Mouse (Mus musculus): ENCODE data around the gene Morf4l1. TPM values are rescaled to one million over a fixed set of nuclear protein-coding genes. Genes with fewer than 3 reads are reported as not detected.
"Not testable (repeated sequence)": the region's sequence is repeated elsewhere in the genome, so short reads cannot be mapped to it uniquely, and the experiment has no call there.

Morf4l1 gene
- polyA plus RNA-seq, 1 experiment from 2014 or later = 475 TPM

GRCm38 (mm10) chr9:90106915-90107314 is 7.7 kb downstream of the Morf4l1 start:
- Histone ChIP-seq H3K36me3 (peaks cover 69% of the 10 kb centered on the region), H3K27ac (no peak overlapping the region), H3K4me3 (no peak overlapping the region), H3K9me3 (no peaks in the 10 kb centered on the region), H3K4me1 (0 out of 2 replicates have a peak, but pooled peaks cover 3% of the 10 kb centered on the region), H3K27me3 (ENCODE audit: insufficient read depth, poor library complexity, severe bottlenecking) (no peaks in the 10 kb centered on the region)
- WGBS = 93% methylated on average over 1 of the region's 1 CpGs
- DNase-seq (ENCODE audit: low spot score) = no peak

- H3K4me1 ChIP-seq = no peaks in the 10 kb centered on the region
- DNase-seq (ENCODE audit: low spot score) = no peak
- no peak overlapping the region for H3K27ac ChIP-seq
- H3K9me3 ChIP-seq = no peaks in the 10 kb centered on the region
- H3K36me3 ChIP-seq = peaks cover 84% of the 10 kb centered on the region
- 97% methylated on average over 1 of the region's 1 CpGs for WGBS
- no peaks in the 10 kb centered on the region for H3K27me3 ChIP-seq (ENCODE audit: insufficient read depth, poor library complexity, severe bottlenecking)
- no peak overlapping the region for H3K4me3 ChIP-seq
Observed at GRCm38 (mm10) chr9:90105462-90105861, 9.1 kb downstream of the Morf4l1 start.

GRCm38 (mm10) chr9:90100760-90101159 is 13.8 kb downstream of the Morf4l1 start:
- H3K4me1 ChIP-seq = no peaks in the 10 kb centered on the region
- 73% methylated on average over 2 of the region's 2 CpGs for WGBS
- H3K27me3 ChIP-seq (ENCODE audit: insufficient read depth, poor library complexity, severe bottlenecking) = no peaks in the 10 kb centered on the region
- no peaks in the 10 kb centered on the region for H3K9me3 ChIP-seq
- H3K36me3 ChIP-seq = peaks cover 95% of the 10 kb centered on the region
- no peak overlapping the region for H3K4me3 ChIP-seq
- H3K27ac ChIP-seq = no peak overlapping the region
- no peak for DNase-seq (ENCODE audit: low spot score)

- Histone ChIP-seq H3K4me3 (no peak overlapping the region), H3K36me3 (peaks cover 95% of the 10 kb centered on the region), H3K9me3 (no peaks in the 10 kb centered on the region), H3K27ac (no peak overlapping the region), H3K27me3 (ENCODE audit: insufficient read depth, poor library complexity, severe bottlenecking) (no peaks in the 10 kb centered on the region), H3K4me1 (no peaks in the 10 kb centered on the region)
- DNase-seq (ENCODE audit: low spot score) = no peak
- 92% methylated on average over 5 of the region's 5 CpGs for WGBS
Observed at GRCm38 (mm10) chr9:90098934-90099333, 15.6 kb downstream of the Morf4l1 start.

- Histone ChIP-seq H3K4me1 (no peaks in the 10 kb centered on the region), H3K4me3 (no peak overlapping the region), H3K27me3 (ENCODE audit: insufficient read depth, poor library complexity, severe bottlenecking) (no peaks in the 10 kb centered on the region), H3K36me3 (peaks cover 76% of the 10 kb centered on the region), H3K9me3 (no peaks in the 10 kb centered on the region), H3K27ac (no peak overlapping the region)
- WGBS = 93% methylated on average over 6 of the region's 6 CpGs
- peak; percentile 53 for DNase-seq (ENCODE audit: low spot score)
Observed at GRCm38 (mm10) chr9:90089339-90090104, 25.1 kb downstream of the Morf4l1 start.

GRCm38 (mm10) chr9:90087906-90088485 is 26.6 kb downstream of the Morf4l1 start:
- Histone ChIP-seq H3K27ac (no peak overlapping the region), H3K4me3 (no peak overlapping the region), H3K27me3 (ENCODE audit: insufficient read depth, poor library complexity, severe bottlenecking) (no peaks in the 10 kb centered on the region), H3K9me3 (no peaks in the 10 kb centered on the region), H3K36me3 (peaks cover 61% of the 10 kb centered on the region), H3K4me1 (no peaks in the 10 kb centered on the region)
- DNase-seq (ENCODE audit: low spot score) = peak; percentile 33
- WGBS = 82% methylated on average over 2 of the region's 2 CpGs

GRCm38 (mm10) chr9:90084766-90085468 is 29.7 kb downstream of the Morf4l1 start:
- DNase-seq (ENCODE audit: low spot score) = peak; percentile 50
- H3K27me3 ChIP-seq (ENCODE audit: insufficient read depth, poor library complexity, severe bottlenecking) = no peaks in the 10 kb centered on the region
- 85% methylated on average over 8 of the region's 8 CpGs for WGBS

GRCm38 (mm10) chr9:90084152-90084551 is 30.4 kb downstream of the Morf4l1 start:
- no peak overlapping the region for H3K27ac ChIP-seq
- H3K27me3 ChIP-seq (ENCODE audit: insufficient read depth, poor library complexity, severe bottlenecking) = no peaks in the 10 kb centered on the region
- peak; percentile 64 for DNase-seq (ENCODE audit: low spot score)
- H3K9me3 ChIP-seq = no peaks in the 10 kb centered on the region
- H3K4me3 ChIP-seq = no peak overlapping the region
- peaks cover 28% of the 10 kb centered on the region for H3K36me3 ChIP-seq
- WGBS = 85% methylated on average over 3 of the region's 3 CpGs
- no peaks in the 10 kb centered on the region for H3K4me1 ChIP-seq

More at GRCm38 (mm10) chr9:90084766-90085468, 29.7 kb downstream of the Morf4l1 start:
- Histone ChIP-seq H3K9me3 (no peaks in the 10 kb centered on the region), H3K27ac (no peak overlapping the region), H3K4me1 (no peaks in the 10 kb centered on the region), H3K4me3 (no peak overlapping the region), H3K36me3 (peaks cover 36% of the 10 kb centered on the region)

GRCm38 (mm10) chr9:90082992-90083391 is 31.6 kb downstream of the Morf4l1 start:
- no peak overlapping the region for H3K4me3 ChIP-seq
- peak; percentile 70 for DNase-seq (ENCODE audit: low spot score)
- WGBS = 87% methylated on average over 1 of the region's 1 CpGs
- H3K36me3 ChIP-seq = peaks cover 17% of the 10 kb centered on the region
- no peaks in the 10 kb centered on the region for H3K27me3 ChIP-seq (ENCODE audit: insufficient read depth, poor library complexity, severe bottlenecking)
- H3K27ac ChIP-seq = no peak overlapping the region
- no peaks in the 10 kb centered on the region for H3K4me1 ChIP-seq
- H3K9me3 ChIP-seq = no peaks in the 10 kb centered on the region

- H3K27me3 ChIP-seq (ENCODE audit: insufficient read depth, poor library complexity, severe bottlenecking); H3K27ac ChIP-seq; H3K4me1 ChIP-seq; H3K4me3 ChIP-seq; H3K9me3 ChIP-seq: not testable (repeated sequence)
- WGBS = 77% methylated on average over 6 of the region's 6 CpGs
- peaks cover 13% of the 10 kb centered on the region for H3K36me3 ChIP-seq
- peak; percentile 59 for DNase-seq (ENCODE audit: low spot score)
Observed at GRCm38 (mm10) chr9:90081961-90082360, 32.6 kb downstream of the Morf4l1 start.

- Histone ChIP-seq H3K36me3 (no peaks in the 10 kb centered on the region), H3K4me1 (no peaks in the 10 kb centered on the region), H3K9me3 (no peaks in the 10 kb centered on the region), H3K27ac (no peak overlapping the region), H3K4me3 (no peak overlapping the region), H3K27me3 (ENCODE audit: insufficient read depth, poor library complexity, severe bottlenecking) (no peaks in the 10 kb centered on the region)
- 55% methylated on average over 8 of the region's 8 CpGs for WGBS
- peak; percentile 77 for DNase-seq (ENCODE audit: low spot score)
Observed at GRCm38 (mm10) chr9:90076849-90077461, 37.6 kb downstream of the Morf4l1 start.

- Histone ChIP-seq H3K4me3 (no peak overlapping the region), H3K27ac (no peak overlapping the region), H3K36me3 (no peaks in the 10 kb centered on the region), H3K9me3 (no peaks in the 10 kb centered on the region), H3K27me3 (ENCODE audit: insufficient read depth, poor library complexity, severe bottlenecking) (no peaks in the 10 kb centered on the region), H3K4me1 (no peaks in the 10 kb centered on the region)
- no peak for DNase-seq (ENCODE audit: low spot score)
- 76% methylated on average over 5 of the region's 5 CpGs for WGBS
Observed at GRCm38 (mm10) chr9:90076131-90076530, 38.4 kb downstream of the Morf4l1 start.

GRCm38 (mm10) chr9:90075336-90075735 is 39.2 kb downstream of the Morf4l1 start:
- Histone ChIP-seq H3K27ac (no peak overlapping the region), H3K4me3 (no peak overlapping the region), H3K36me3 (no peaks in the 10 kb centered on the region), H3K4me1 (no peaks in the 10 kb centered on the region), H3K9me3 (no peaks in the 10 kb centered on the region), H3K27me3 (ENCODE audit: insufficient read depth, poor library complexity, severe bottlenecking) (no peaks in the 10 kb centered on the region)
- WGBS = 56% methylated on average over 4 of the region's 4 CpGs
- DNase-seq (ENCODE audit: low spot score) = no peak

Measured in heart, embryonic 10.5 days (tissue).